Mouse (Mus musculus): ENCODE results near the gene Sh2d1b1.
"Not testable (repeated sequence)": the region's sequence is repeated elsewhere in the genome, so short reads cannot be mapped to it uniquely, and the experiment has no call there.

Sh2d1b1 gene

DNA sequence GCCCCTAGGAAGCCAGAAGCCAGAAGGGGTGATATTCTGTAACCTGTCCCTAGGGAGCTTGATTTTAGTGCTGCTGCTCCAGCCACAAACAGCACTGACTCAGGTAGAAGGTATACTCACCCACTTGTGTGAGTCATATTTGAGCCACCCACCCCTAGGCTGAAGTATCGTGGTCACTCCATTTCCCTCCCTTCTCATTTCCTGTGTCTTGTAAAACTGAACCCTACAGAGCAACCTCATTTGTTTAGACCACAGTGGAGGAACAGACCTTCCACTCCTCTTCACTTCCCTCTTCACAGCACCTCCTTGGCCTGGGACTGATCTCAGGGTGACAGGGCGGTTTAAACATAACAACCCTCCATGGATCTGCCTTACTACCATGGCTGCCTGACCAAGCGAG is at the start of gene Sh2d1b1:
Gene Sh2d1b1, plus strand, starts transcription at position 305 of the 400 bp plus-strand sequence.
- in situ Hi-C loops (cut with MseI, MboI), result no loop called here

GRCm38 (mm10) chr1:170232688-170233087 is 44.4 kb upstream of the Sh2d1b1 start, which contains the start of gene Sh2d1b2:
TSS of gene Sh2d1b2 (plus strand) at chr1:170232749.
- in situ Hi-C loops (cut with MseI, MboI), result not testable (repeated sequence)

- in situ Hi-C loops (cut with MseI, MboI), result no loop called here
Measured at GRCm38 (mm10) chr1:170245016-170245415, 32.1 kb upstream of the Sh2d1b1 start.

GRCm38 (mm10) chr1:170254893-170255559 is 22.1 kb upstream of the Sh2d1b1 start:
- in situ Hi-C loops (cut with MseI, MboI), result no loop called here

GRCm38 (mm10) chr1:170255560-170255910 is 21.6 kb upstream of the Sh2d1b1 start:
- in situ Hi-C loops (cut with MseI, MboI), result no loop called here

- in situ Hi-C loops (cut with MseI, MboI), result no loop called here
Measured at GRCm38 (mm10) chr1:170270281-170270680, 6.8 kb upstream of the Sh2d1b1 start.

- in situ Hi-C loops (cut with MseI, MboI), result no loop called here
Measured at GRCm38 (mm10) chr1:170270696-170271095, 6.4 kb upstream of the Sh2d1b1 start.

GRCm38 (mm10) chr1:170273252-170273651 is 3.9 kb upstream of the Sh2d1b1 start:
- in situ Hi-C loops (cut with MseI, MboI), result no loop called here

DNA sequence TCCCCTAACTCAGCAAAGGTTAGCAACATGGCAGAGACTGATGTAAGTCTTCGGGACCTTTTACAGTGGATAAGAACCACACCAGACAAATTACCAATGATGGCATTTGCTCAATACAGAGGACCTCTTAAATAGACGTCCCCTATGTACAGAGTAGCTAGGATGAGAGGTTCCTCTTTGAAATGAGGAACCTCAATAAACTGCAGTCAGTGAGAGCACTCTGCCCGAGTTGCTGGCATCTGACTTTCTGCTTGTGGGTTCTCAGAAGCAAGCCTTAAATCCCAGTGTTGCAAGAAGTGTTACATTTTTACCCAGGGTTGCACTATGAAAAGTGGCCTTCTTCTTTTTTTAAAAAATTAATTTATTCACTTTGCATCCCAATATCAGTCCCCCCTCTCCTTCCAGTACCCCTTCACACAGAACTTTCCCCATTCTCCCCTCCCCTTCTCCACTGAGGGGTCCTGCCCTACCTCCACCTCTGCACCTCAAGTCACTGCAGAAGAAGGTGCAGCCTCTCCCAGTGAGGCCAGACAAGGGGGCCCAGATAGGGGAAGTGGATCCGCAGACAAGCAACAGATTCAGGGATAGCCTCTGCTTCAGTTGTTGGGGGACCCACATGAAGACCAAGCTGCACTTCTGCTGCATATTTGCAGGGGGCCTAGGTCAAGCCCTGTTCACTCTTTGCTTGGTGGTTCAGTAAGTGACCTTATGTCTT is 5.5 kb downstream of the Sh2d1b1 start:
- in situ Hi-C loops (cut with MseI, MboI), result no loop called here

GRCm38 (mm10) chr1:170292239-170292951 is 15.3 kb downstream of the Sh2d1b1 start:
- in situ Hi-C loops (cut with MseI, MboI), result loop anchor here (5.0 to 10.0 kb wide), 2 partner anchors 320 to 322 kb away; no protein-coding TSS in a partner anchor

DNA sequence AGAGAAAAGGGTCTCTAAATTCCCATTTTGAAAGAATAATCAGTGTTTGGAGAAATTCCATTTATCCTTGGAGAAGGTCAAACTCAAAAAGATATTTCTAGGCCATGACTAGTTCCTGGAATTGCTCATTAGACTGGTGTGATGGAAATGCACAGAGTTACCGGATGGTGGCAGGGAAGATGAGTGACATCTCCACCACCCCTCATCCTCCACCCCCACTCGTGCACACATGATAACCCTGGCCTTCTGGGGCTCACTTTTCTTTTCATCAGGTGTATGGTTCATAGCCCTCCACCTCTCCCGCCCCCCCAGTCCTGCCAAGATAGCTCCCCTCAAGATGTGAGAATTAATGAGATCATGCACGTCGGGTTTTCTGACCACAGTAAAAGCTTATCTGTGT is 16.1 kb downstream of the Sh2d1b1 start:
- in situ Hi-C loops (cut with MseI, MboI), result loop anchor here (5.0 to 10.0 kb wide), 2 partner anchors 319 to 322 kb away; no protein-coding TSS in a partner anchor

DNA sequence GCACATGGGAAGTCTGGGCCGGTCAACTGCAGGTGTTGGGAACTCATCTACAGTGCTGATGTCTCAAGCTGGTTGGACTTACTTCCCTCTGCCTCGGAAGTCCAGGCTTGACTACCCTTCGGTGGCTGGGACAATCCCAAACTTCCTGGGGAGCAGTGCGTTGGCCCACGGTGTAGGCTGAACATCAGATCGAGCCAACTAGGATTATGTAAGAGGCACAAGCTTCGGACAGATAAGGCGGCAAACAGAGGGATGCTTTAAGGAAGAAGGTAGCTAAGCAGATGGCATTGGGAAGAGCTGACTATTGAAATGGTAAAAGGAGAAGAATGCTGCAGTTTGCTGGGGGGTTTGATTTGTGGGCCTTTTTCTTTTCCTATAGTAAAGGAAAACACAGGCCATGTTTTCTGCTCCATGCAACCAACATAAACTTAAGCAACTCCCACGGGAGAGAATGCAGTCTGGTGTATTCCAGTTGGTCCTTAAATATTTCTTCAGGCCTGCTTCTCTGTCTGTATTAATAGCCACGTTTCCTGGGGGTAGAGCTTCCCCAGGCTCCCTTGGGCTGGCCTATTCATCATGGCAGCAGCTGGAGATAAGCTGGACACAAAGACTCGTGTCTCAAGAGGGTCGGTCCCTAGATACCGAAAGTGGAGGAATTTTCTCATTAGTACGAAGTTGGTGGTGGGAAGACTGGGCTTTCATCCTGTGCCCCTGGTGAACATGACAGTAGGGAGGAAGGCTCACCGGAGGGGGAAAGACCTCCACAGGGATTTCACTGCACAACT is 17.9 kb downstream of the Sh2d1b1 start:
- in situ Hi-C loops (cut with MseI, MboI), result loop anchor here (5.0 to 10.0 kb wide), 2 partner anchors 317 to 320 kb away; no protein-coding TSS in a partner anchor

DNA sequence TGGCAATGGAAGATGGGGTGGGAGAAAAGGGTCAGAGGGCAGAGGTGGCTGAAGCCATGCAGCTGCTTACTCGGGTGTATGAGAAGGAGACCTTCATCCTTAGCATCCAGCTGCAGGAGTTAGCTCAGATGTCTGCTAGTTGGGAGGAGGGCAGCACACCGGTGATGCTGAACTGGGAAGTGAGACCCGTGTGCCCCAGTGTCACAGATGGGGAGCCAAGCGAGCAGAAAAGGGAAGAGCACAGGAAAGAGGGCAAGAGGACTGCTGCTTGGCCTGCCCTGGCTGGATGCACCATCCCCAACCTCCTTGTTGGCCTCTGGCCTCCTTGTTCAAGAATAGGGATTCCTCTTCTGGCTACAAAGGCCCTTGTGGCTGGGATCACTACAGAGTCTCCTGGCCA is 22.4 kb downstream of the Sh2d1b1 start:
- in situ Hi-C loops (cut with MseI, MboI), result loop anchor here in 1 of 2 experiments (10.0 kb wide), 1 partner anchor 315 kb away; no protein-coding TSS in a partner anchor

- in situ Hi-C loops (cut with MseI, MboI), result no loop called here
Measured at GRCm38 (mm10) chr1:170301686-170302085, 24.6 kb downstream of the Sh2d1b1 start.

GRCm38 (mm10) chr1:170302456-170302855 is 25.3 kb downstream of the Sh2d1b1 start:
- in situ Hi-C loops (cut with MseI, MboI), result no loop called here

- in situ Hi-C loops (cut with MseI, MboI), result no loop called here
Measured at GRCm38 (mm10) chr1:170303103-170303502, 26.0 kb downstream of the Sh2d1b1 start.

DNA sequence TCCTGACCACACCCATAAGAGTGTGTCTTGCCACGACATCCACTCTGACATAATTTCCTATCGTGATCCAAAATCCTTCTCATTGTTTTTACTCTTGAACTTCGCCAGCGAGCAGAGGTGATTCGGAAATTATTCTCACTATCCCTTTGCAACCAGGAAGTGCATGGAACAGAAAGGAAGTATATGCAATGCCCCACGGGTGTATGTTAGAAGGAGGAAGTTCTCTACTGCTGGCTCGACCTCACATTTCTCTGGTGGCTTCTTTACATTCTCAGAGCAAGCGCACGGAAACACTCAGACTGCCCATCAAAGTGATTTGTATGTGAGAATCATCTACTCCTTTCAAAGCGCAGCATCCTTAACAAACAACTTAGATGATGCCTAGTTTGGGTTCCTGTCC is 27.9 kb downstream of the Sh2d1b1 start:
- in situ Hi-C loops (cut with MseI, MboI), result no loop called here

- in situ Hi-C loops (cut with MseI, MboI), result no loop called here
Measured at GRCm38 (mm10) chr1:170306232-170306631, 29.1 kb downstream of the Sh2d1b1 start, which contains the start of gene Gm7694. TSS of gene Gm7694 (minus strand) at chr1:170306332.

DNA sequence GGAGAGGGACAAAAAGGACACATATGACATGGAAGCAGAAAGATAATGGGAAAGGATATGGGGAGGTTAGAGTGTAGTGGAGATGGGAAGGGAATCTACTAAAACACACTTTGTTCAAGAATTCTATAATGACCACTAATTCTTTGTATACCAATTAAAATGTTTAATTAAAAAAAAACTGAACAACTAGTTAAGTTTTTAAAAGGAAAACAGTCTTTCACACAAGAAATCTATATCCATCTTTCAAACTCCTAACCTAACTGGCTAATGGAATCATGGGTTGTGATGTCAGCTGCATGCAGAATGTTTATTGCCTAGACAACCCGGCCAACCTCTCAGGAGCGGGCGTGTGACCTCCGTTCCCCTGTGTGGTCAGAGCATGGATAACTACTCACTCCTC is 31.4 kb downstream of the Sh2d1b1 start, which contains the start of gene Spata46:
Gene Spata46, plus strand, starts transcription at position 301 of the 400 bp plus-strand sequence.
- in situ Hi-C loops (cut with MseI, MboI), result no loop called here

DNA sequence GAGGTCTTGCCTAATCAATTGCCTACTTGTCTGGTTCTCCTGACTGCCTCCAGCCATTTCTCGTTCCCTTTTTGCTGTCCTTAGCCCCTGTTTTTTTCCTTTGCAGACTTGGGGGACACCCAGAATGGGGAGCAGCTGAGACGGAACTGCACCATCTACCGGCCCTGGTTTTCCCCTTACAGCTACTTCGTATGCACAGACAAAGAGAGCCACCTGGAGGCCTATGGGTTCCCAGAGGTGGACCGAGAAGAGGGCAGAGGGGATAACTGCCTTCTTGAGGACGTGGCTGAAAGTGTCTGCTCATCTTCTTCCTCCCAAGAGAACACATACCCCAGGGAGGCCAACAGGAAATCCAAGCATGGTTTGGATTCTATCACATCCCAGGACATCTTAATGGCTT is 34.3 kb downstream of the Sh2d1b1 start:
- in situ Hi-C loops (cut with MseI, MboI), result no loop called here

- in situ Hi-C loops (cut with MseI, MboI), result no loop called here
Measured at GRCm38 (mm10) chr1:170322046-170322445, 44.9 kb downstream of the Sh2d1b1 start.
